Comparison of ENCODE assay signal across 12 mouse cellular contexts in genomic region chr13:37279078-37279789, GRCm38 (mm10).
DNase-seq lines count a peak whose midpoint lies in the region; ATAC-seq and TF ChIP-seq lines count a peak whose summit lies in the region.
"Had no signal": no experiment of that assay in that cellular context is flagged by ENCODE, and none has a peak within 500 bp of the region (broad histone marks: within the 10 kb centered on the region; RNA-seq: fewer than 3 reads in every experiment).

No protein-coding gene starts in this region.

- H3K9me3 ChIP-seq in intestine, postnatal 0 days (ENCODE audit: control insufficient read depth): no peaks in the 10 kb centered on the region
- no peaks in the 10 kb centered on the region for H3K9me3 ChIP-seq in intestine, embryonic 15.5 days
- H3K9me3 ChIP-seq: embryonic facial prominence, embryonic 10.5 days; midbrain, embryonic 12.5 days had no signal

- DNase-seq in thymus, adult 2 months: peak; percentile 16
- DNase-seq in thymus, postnatal 10 days (ENCODE audit: low spot score in 2 of 2): no peak
- peak; percentile 41 for DNase-seq in thymus, postnatal 4 days
- DNase-seq in left cerebral cortex, adult 11 months (ENCODE audit: low spot score): no peak
- DNase-seq in adrenal gland, postnatal 4 days (ENCODE audit: low spot score in 2 of 2): no peak
- DNase-seq: cerebellum, adult 9-11 months; lung, adult 2 months had no signal

- no peaks in the 10 kb centered on the region for H3K27me3 ChIP-seq in intestine, postnatal 0 days (replicated peaks; ENCODE audit: control insufficient read depth, insufficient read depth, low read length)
- no peaks in the 10 kb centered on the region for H3K27me3 ChIP-seq in intestine, embryonic 15.5 days (replicated peaks)
- no peaks in the 10 kb centered on the region for H3K27me3 ChIP-seq in thymus, adult 2 months (ENCODE audit: control insufficient read depth, insufficient read depth, low read length)
- H3K27me3 ChIP-seq: midbrain, embryonic 12.5 days had no signal

- H3K27ac ChIP-seq in intestine, postnatal 0 days (ENCODE audit: low read depth, low read length): no peak overlapping the region
- H3K27ac ChIP-seq in intestine, embryonic 15.5 days: no peak overlapping the region
- H3K27ac ChIP-seq in thymus, adult 2 months (ENCODE audit: control insufficient read depth, insufficient read depth, low read length): no peak overlapping the region
- H3K27ac ChIP-seq: embryonic facial prominence, embryonic 10.5 days; midbrain, embryonic 12.5 days had no signal

- H3K4me2 ChIP-seq in intestine, postnatal 0 days (replicated peaks; ENCODE audit: low read depth): no peak overlapping the region
- no peak overlapping the region for H3K4me2 ChIP-seq in intestine, embryonic 15.5 days (replicated peaks)
- H3K4me2 ChIP-seq: midbrain, embryonic 12.5 days had no signal

- peak; percentile 33 for TF ChIP-seq CTCF in intestine, postnatal 0 days (IDR thresholded peaks at IDR 0.05; ENCODE audit: low read depth)
- TF ChIP-seq CTCF in thymus, adult 2 months (IDR thresholded peaks at IDR 0.05; ENCODE audit: borderline replicate concordance, control insufficient read depth, extremely low read depth, insufficient read depth, low read length, poor library complexity): peak; percentile 48; the same call in 1 of the 2 replicates

- H3K36me3 ChIP-seq in intestine, postnatal 0 days (ENCODE audit: control insufficient read depth, insufficient read depth): no peaks in the 10 kb centered on the region
- no peaks in the 10 kb centered on the region for H3K36me3 ChIP-seq in intestine, embryonic 15.5 days
- no peaks in the 10 kb centered on the region for H3K36me3 ChIP-seq in thymus, adult 2 months (ENCODE audit: control insufficient read depth, insufficient read depth, low read length)
- H3K36me3 ChIP-seq: embryonic facial prominence, embryonic 10.5 days; midbrain, embryonic 12.5 days had no signal

- H3K9ac ChIP-seq in intestine, postnatal 0 days (ENCODE audit: low read depth, low read length): no peak overlapping the region
- H3K9ac ChIP-seq in intestine, embryonic 15.5 days: no peak overlapping the region
- H3K9ac ChIP-seq: midbrain, embryonic 12.5 days had no signal

- no peak for ATAC-seq in intestine, postnatal 0 days
- no peak for ATAC-seq in intestine, embryonic 15.5 days
- peak; percentile 70 for ATAC-seq in common myeloid progenitor, adult 5-6 weeks (replicated peaks; ENCODE audit: low read depth, poor library complexity, severe bottlenecking)

- no peak for TF ChIP-seq POLR2A in thymus, adult 2 months (IDR thresholded peaks at IDR 0.05; ENCODE audit: control insufficient read depth, extremely low read depth, insufficient read depth, low read length, poor library complexity)

- H3K4me1 ChIP-seq in intestine, postnatal 0 days (replicated peaks; ENCODE audit: control insufficient read depth, insufficient read depth, low read length): no peaks in the 10 kb centered on the region
- H3K4me1 ChIP-seq in intestine, embryonic 15.5 days (replicated peaks): no peaks in the 10 kb centered on the region
- H3K4me1 ChIP-seq in thymus, adult 2 months (replicated peaks; ENCODE audit: control insufficient read depth, insufficient read depth, low read length): no peaks in the 10 kb centered on the region
- H3K4me1 ChIP-seq: embryonic facial prominence, embryonic 10.5 days; midbrain, embryonic 12.5 days had no signal

- WGBS in intestine, postnatal 0 days: 90% methylated on average over 8 of the region's 8 CpGs
- WGBS in intestine, embryonic 15.5 days: 90% methylated on average over 8 of the region's 8 CpGs
- WGBS in thymus, adult 2 months: 81% methylated on average over 8 of the region's 8 CpGs

- no peak overlapping the region for H3K4me3 ChIP-seq in intestine, postnatal 0 days (ENCODE audit: low read depth, low read length)
- no peak overlapping the region for H3K4me3 ChIP-seq in intestine, embryonic 15.5 days (replicated peaks)
- no peak overlapping the region for H3K4me3 ChIP-seq in thymus, adult 2 months (ENCODE audit: control insufficient read depth, insufficient read depth, low read length)
- H3K4me3 ChIP-seq: embryonic facial prominence, embryonic 10.5 days; midbrain, embryonic 12.5 days had no signal

Comparison
In these comparisons a context has a peak if more than half of its experiments do, and no peak if none do; other contexts are left out.
1. DNase-seq: peak in thymus, adult 2 months (single experiment) and thymus, postnatal 4 days (single experiment); none in thymus, postnatal 10 days (0 of 2), left cerebral cortex, adult 11 months (single experiment) and adrenal gland, postnatal 4 days (0 of 2).